Mouse (Mus musculus): Measurements from ENCODE around the gene Gm6040.

Gm6040 gene

DNA sequence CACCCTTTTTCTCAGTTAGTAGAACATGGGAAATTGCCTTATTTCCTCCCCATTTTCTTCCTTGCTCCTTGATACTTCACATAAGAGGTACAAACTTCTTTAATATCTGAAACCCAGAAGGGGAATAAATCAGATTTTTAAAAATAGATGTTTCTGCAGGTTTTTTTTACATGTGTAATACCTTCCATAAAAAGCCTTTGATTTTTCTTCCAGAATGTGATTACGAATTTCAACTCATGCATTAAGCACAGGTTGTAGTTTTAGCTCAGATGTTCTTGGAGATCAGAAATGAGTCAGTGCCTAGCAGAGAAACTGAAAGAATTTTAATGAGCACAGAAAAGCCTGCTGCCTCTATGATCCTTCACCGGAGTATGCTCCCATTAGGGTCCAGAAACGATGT is at the start of gene Gm6040:
Gm6040 (minus strand) TSS at position 101 of the 400 bp plus-strand sequence.
- DNase-seq (ENCODE audit: low spot score in 2 of 2): no peak

DNA sequence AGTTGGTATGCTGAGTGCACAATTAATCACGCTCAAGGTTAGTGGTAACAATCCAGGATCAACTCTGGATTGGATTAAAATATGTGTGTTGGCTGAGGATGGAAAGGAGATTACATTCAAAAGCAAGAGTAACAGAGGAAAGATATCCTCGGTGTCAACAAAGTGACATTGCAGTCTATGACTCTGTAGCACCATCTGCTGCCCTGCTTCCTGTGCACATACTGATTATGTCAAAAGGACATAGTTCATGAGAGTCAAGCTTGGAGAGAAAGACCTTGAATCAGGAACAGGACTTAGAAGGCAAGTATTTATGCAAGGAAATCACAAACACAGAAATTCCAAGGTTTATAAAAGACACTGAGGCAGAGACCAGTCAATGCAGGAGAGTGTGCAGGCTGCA is 42.7 kb upstream of the Gm6040 start:
- no peak for DNase-seq (ENCODE audit: low spot score in 2 of 2)

DNA sequence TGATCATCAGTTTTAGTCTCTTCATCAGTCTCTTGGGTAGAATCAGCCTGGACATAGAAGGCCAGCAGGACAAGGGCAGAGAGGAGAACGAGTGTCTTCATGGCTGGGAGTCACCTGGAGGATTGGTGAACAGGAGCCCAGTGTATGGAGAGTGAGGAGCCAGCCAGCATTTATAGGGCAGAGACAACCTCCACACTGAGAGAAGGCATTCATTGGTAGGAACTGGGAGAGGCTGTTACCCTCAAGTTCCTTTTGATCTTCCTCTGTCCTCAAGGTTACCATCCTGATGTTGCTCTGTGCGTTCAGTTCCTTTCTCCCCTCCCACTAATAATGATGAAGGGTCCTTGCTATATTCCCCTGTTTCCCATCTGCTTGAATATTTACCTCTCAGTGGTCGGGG is 22.7 kb upstream of the Gm6040 start, which contains the start of gene AY761185:
AY761185 (minus strand) TSS at position 101 of the 400 bp plus-strand sequence.
- DNase-seq (ENCODE audit: low spot score in 2 of 2): no peak

DNA sequence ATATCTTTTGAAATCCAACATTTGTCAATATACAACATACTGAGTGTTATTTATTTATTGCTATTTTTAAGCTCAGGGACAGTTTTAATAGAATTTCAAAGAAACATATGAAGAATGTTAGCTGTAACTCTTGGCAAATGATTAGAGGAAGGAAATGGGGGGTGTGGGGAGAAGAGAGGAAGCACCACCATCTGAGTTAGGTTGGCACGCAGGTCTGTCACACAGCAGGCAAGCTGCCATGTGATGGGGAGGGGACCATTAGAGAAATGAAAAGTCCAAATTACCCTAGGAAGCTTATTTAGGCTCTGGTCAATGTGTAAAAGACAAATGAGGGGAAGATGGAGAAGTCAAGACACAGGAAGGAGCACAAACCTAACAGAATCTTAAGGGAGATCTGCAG is 9.6 kb downstream of the Gm6040 start:
- no peak for DNase-seq (ENCODE audit: low spot score in 2 of 2)

DNA sequence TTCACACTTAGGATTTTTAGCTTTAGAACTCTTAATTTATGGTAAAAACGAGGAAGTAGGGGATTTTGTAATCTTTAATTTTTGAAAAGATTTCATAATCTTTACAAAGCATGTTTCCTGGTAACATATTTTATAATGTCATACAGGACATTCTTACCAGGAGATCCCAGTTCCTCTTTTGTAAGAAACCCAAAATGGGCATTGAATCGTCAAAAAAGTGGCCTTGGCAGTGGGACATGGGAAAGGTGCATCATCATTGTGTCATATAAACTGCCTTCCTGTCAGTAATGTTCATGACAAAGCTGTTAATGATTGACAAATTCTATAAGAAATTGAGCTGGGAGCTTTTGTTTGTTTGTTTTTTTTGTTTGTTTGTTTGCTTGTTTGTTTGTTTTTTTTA is 13.6 kb downstream of the Gm6040 start:
- DNase-seq (ENCODE audit: low spot score in 2 of 2): no peak

DNA sequence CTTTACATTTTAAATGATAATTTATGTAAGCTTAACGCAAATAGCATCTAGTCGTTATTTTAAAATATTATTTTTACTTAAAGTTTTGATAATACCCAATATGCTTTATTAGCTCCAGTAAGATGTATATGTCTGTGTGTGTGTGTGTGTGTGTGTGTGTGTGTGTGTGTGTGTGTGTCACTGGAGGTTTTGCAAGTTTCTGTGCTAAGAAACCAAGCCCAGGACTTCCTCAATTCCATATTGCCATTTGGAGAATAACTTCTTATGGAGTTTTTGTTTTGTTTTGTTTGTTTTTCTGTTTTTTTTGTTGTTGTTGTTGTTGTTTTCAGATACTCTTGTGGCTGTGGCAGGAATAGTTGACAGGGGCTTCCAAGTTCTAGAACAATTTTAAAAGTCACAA is 14.8 kb downstream of the Gm6040 start:
- DNase-seq (ENCODE audit: low spot score in 2 of 2): no peak

DNA sequence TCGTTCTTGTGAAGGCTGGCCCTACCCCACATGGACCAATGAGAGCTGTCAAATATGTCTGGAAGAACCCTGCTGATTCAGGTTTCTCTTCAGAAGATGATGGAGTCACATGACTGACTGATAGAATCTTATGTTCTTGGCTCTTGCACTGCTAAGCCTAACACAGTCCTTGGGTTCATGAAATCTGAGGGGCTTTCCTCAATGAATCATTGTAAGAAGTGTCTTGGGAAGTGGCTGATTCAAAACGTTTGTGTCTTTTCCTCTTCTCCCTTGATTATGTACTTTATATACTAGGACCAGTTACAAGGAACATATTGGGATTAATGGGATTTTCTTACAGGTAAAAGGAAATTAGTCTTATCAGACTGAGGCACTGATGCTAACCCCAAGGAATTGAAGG is 19.3 kb downstream of the Gm6040 start, which contains the start of gene Gm15056:
Gm15056 (minus strand) TSS at position 101 of the 400 bp plus-strand sequence.
- DNase-seq (ENCODE audit: low spot score in 2 of 2): no peak

DNA sequence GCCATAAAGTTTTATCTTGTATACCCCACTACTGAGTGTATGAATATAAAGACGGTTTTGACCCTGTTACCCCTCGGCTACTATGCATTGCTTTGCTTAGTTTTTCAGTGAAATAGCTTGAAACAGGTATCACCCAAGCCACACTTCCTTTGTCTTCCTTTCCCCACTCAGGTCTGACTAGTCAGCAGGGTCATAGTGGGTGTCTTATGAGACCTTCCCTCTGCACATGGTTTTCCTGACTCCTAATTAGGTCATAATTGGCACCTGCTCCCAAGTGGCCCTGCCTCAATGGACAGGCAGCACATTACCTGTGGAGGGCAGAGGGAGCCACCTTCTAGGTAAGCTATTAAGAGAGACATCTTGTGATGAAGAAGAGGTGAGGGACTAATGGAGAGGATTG is 29.5 kb downstream of the Gm6040 start, which contains the start of gene Defb33:
Defb33 (plus strand) TSS at position 301 of the 400 bp plus-strand sequence.
- no peak for DNase-seq (ENCODE audit: low spot score in 2 of 2)

DNA sequence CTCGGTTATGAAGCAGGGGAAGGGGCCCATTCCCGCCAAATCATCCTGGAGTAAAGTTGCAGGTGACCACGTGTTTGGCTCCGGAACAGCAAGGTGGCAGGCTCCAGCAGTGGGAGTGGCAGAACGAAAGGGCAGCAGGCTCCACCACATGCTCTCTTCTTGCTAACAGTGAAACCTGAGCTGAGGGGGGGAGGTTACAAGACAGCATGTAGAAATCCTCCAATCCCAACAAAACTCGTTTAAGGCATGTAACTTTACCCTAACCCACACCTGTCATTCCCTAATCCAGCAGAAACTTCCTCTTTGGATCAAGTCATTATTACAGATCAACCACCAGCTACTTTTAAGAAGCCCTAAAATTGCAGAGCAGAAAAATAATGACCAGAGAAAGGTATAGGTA is 47.3 kb downstream of the Gm6040 start:
- DNase-seq (ENCODE audit: low spot score in 2 of 2): no peak

Data from urinary bladder, postnatal 4 days (tissue).